Mouse (Mus musculus) small intestine, adult 2 months (tissue): ENCODE data around the gene Poll.

Source experiments
- CTCF ChIP-seq: fragments of 200-500 bp; IDR thresholded peaks from 2 replicates; pipeline ENCODE4 v1.5.1; 2012; ENCODE audit warnings: low read depth, mild to moderate bottlenecking, control low read depth, inconsistent platforms, low read length, moderate library complexity, mixed read lengths; ENCODE audit not compliant: insufficient replicate concordance, insufficient read length; ENCODE audit errors: extremely low read depth
- POLR2A ChIP-seq: fragments of 200-500 bp; IDR thresholded peaks from 2 replicates; pipeline ENCODE4 v1.6.1; 2012; ENCODE audit warnings: low read depth, mild to moderate bottlenecking, control low read depth, inconsistent platforms, low read length, moderate library complexity

DNA sequence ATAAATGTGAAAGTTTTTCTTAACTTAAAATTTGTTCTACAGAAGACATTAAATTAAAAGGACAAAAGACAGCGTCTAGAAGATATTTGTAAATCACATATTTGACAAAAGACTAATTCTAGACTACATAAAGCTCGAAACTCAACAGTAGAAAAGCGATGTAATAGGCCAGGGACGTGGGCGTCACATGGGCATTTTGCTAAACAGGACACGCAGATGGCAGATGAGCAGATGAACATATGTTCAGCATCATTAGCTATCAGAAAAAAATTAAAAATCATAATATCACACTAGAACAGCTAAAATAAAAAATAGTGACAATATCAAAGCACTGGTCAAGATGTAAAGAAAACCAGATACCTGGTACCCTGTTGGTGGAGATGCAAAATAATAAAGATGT is 29.4 kb upstream of the Poll start:
- no peak for TF ChIP-seq CTCF
- no peak for TF ChIP-seq POLR2A
